Mouse (Mus musculus) right cerebral cortex, postnatal 25 days (tissue): ENCODE measurements around the gene Tmtc4.

ENCODE experiments used
- DNase-seq: peaks from one replicate; pipeline ENCODE4 v3.0.0; 2022

The Tmtc4 gene

GRCm38 (mm10) chr14:122983226-122984215 lies at the start of gene Tmtc4:
Gene Tmtc4 (minus strand): TSS chr14:122984035.
- DNase-seq: peak; percentile 95

- DNase-seq: no peak
These were observed 48.6 kb upstream of the Tmtc4 start for GRCm38 (mm10) chr14:123032435-123032834.

- no peak for DNase-seq
These were observed 44.0 kb upstream of the Tmtc4 start for GRCm38 (mm10) chr14:123027876-123028275.

GRCm38 (mm10) chr14:123022981-123023380 lies 39.1 kb upstream of the Tmtc4 start:
- no peak for DNase-seq

- no peak for DNase-seq
These were observed 32.5 kb upstream of the Tmtc4 start for GRCm38 (mm10) chr14:123016310-123016709.

GRCm38 (mm10) chr14:123015687-123016086 lies 31.9 kb upstream of the Tmtc4 start:
- no peak for DNase-seq

GRCm38 (mm10) chr14:123009108-123010018 lies 25.5 kb upstream of the Tmtc4 start:
- no peak for DNase-seq

- DNase-seq: no peak
These were observed 24.8 kb upstream of the Tmtc4 start for GRCm38 (mm10) chr14:123008672-123009071.

- no peak for DNase-seq
These were observed 19.9 kb upstream of the Tmtc4 start for GRCm38 (mm10) chr14:123003715-123004114.

GRCm38 (mm10) chr14:123001391-123001790 lies 17.6 kb upstream of the Tmtc4 start:
- no peak for DNase-seq

GRCm38 (mm10) chr14:122997465-122997864 lies 13.6 kb upstream of the Tmtc4 start:
- no peak for DNase-seq

- DNase-seq: no peak
These were observed 10.1 kb upstream of the Tmtc4 start for GRCm38 (mm10) chr14:122993935-122994334.

- DNase-seq: no peak
These were observed 9.1 kb upstream of the Tmtc4 start for GRCm38 (mm10) chr14:122992937-122993336.

GRCm38 (mm10) chr14:122990521-122991052 lies 6.8 kb upstream of the Tmtc4 start:
- DNase-seq: no peak

- DNase-seq: no peak
These were observed 2.6 kb upstream of the Tmtc4 start for GRCm38 (mm10) chr14:122986404-122986803.

GRCm38 (mm10) chr14:122982571-122983225 lies 1.1 kb downstream of the Tmtc4 start:
- DNase-seq: peak; percentile 56

- no peak for DNase-seq
These were observed 1.9 kb downstream of the Tmtc4 start for GRCm38 (mm10) chr14:122981831-122982485.

- no peak for DNase-seq
These were observed 5.0 kb downstream of the Tmtc4 start for GRCm38 (mm10) chr14:122978871-122979270.

- no peak for DNase-seq
These were observed 6.1 kb downstream of the Tmtc4 start for GRCm38 (mm10) chr14:122977797-122978140.

- DNase-seq: no peak
These were observed 6.6 kb downstream of the Tmtc4 start for GRCm38 (mm10) chr14:122977056-122977796.

GRCm38 (mm10) chr14:122974854-122975570 lies 8.8 kb downstream of the Tmtc4 start:
- DNase-seq: no peak
